Mouse (Mus musculus): Measurements from ENCODE around the gene Sox13.

DNA sequence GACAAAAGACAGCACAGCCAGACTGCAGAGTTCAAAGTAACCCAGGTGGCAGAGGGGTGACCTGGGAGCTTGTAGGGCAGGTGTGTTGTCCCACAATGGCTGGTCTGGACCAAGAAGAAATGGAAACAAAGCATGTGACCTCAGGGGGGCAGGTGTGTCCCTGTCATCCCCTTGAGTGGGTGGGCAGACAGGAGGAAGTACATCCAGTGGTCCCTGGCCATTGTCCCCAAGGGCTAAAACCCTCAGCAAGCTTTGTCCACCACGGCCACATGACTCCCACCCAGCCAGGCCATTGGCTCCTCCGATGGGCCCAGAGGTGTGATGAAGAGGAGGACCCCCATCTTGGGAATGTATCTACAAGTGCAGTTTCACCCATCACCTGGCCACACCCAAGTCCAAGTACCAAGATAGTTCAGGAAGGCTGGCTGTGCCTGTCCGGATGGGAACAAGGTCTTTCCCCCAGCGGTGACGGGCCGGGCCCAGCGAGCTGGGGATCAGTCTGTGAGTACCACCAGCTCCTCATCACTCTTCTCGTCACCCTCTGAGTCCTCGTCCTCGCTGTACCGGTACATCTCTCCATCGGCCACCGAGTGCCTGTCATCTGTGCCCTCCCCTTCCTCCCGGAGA lies 40.9 kb downstream of the Sox13 start:
- no peak for TF ChIP-seq CTCF (IDR thresholded peaks at IDR 0.05)
- TF ChIP-seq EP300 (IDR thresholded peaks at IDR 0.05), result no peak
